Mouse (Mus musculus) brown adipose tissue, adult 24 weeks (tissue): ENCODE data around the gene Unk. TPM values are rescaled to one million over a fixed set of nuclear protein-coding genes. Genes with fewer than 3 reads are reported as not detected.
"Not testable (repeated sequence)": the region's sequence is repeated elsewhere in the genome, so short reads cannot be mapped to it uniquely, and the experiment has no call there.

Experiments
- H3K27ac ChIP-seq: fragments of 200-500 bp; replicated peaks from 2 replicates; pipeline ENCODE4 v1.5.1; 2012; ENCODE audit warnings: low read depth, mild to moderate bottlenecking, low read length
- H3K4me1 ChIP-seq: fragments of 200-500 bp; 2 replicates; pipeline ENCODE4 v1.6.1; 2012; ENCODE audit warnings: low read length, mixed read lengths; ENCODE audit not compliant: control insufficient read depth, insufficient read depth, insufficient read length
- H3K4me3 ChIP-seq: fragments of 200-500 bp; 2 replicates; pipeline ENCODE4 v1.5.1; 2012; ENCODE audit warnings: low read depth, mild to moderate bottlenecking, low read length, moderate library complexity; ENCODE audit not compliant: insufficient read depth
- polyA plus RNA-seq: library from polyadenylated mRNA; stranded (reverse); fragments of >200 nt; gene quantifications from 2 replicates; pipeline ENCODE4 v1.2.4, GENCODE M21; 2012; ENCODE audit not compliant: missing spikeins, insufficient read depth, insufficient read length

The Unk gene
- polyA plus RNA-seq, 1 experiment: 2.9 TPM

DNA sequence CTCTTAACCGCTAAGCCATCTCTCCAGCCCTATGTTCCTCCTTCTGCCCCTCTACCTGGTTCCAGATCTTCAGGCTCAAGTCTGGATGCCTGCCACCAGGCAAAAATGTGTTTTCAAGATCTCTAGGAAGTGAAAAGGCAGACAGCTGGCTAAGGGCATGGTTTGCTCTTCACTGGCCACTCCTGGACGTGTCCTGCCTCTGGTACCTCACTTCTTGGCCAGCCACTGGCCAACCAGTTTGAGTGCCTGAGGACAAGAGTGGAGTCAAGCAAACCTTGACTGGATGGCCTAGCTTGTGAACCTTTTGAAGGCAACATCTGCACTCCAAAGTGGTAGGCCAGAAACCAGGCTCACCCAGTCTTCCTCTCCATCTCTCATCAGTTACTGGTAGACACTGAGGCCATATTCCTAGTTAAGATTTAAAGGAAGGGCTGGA, 10.1 kb upstream of the Unk start:
- H3K4me1 ChIP-seq: no peaks in the 10 kb centered on the region
- H3K27ac ChIP-seq: no peak overlapping the region
- H3K4me3 ChIP-seq: no peak overlapping the region

GRCm38 (mm10) chr11:116020519-116020922, 9.6 kb upstream of the Unk start:
- Histone ChIP-seq H3K4me3 (no peak overlapping the region), H3K4me1 (no peaks in the 10 kb centered on the region), H3K27ac (no peak overlapping the region)

- no peak overlapping the region for H3K4me3 ChIP-seq
- no peaks in the 10 kb centered on the region for H3K4me1 ChIP-seq
- H3K27ac ChIP-seq: no peak overlapping the region
These were observed 8.5 kb upstream of the Unk start for GRCm38 (mm10) chr11:116021328-116022220.

DNA sequence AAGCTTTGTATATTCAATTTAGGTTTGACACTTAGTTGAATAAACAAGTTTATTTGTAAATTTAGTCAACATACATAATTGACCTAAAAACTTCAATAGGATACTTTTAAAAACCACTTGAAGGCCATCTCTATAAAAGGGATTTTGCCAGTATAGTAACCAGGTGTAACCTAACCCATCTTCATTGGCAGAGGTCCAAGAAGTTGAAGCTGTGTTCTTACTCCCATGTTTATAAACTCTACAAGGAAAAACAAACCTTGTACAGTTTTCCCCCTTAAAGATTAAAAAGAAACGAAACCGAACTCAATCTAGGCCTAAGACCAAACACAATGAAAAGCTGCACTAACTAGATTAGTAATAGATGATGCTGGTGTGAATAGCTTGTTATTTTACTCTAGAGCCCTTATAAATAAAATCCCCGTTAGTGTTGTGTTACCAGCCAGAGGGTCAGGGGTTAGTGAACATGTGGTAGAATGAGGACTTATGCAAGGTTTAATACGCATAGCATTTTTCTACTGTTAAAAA, 7.8 kb upstream of the Unk start:
- H3K4me3 ChIP-seq: no peak overlapping the region
- H3K27ac ChIP-seq: no peak overlapping the region
- H3K4me1 ChIP-seq: no peaks in the 10 kb centered on the region

GRCm38 (mm10) chr11:116023074-116023770, 6.9 kb upstream of the Unk start:
- not testable (repeated sequence) for H3K4me1 ChIP-seq
- Histone ChIP-seq H3K27ac (peak overlapping the region; percentile 93), H3K4me3 (peak overlapping the region; percentile 81)

DNA sequence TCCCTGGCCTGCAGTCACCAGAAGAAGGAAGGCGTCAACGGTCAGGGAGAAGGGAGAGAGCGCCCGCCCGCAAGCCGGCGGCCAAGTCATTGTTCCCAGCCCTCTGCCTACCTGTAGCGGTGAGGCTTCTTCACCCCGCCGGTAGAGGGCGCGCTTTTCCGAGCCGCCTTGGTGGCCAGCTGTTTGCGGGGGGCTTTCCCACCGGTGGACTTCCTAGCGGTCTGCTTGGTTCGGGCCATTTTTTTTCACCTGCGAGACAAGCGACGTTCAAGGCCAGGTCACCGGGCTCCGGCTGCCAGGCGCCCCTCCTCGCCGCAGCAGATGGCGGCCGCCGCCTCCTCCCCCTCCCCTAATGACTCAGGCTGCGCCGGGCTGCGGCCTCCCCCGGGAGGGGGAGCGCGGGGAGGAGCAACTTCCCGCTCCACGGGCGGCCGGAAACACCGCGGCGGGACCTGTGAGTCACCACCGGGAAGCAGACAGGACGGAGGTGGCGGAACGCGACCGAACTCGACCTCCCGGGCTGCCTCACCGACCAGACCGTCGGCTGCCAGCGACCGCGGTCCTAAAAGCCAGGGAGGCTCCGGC, 6.3 kb upstream of the Unk start:
- Histone ChIP-seq H3K27ac (peak overlapping the region; percentile 93), H3K4me1 (no peaks in the 10 kb centered on the region), H3K4me3 (peak overlapping the region; percentile 81)

DNA sequence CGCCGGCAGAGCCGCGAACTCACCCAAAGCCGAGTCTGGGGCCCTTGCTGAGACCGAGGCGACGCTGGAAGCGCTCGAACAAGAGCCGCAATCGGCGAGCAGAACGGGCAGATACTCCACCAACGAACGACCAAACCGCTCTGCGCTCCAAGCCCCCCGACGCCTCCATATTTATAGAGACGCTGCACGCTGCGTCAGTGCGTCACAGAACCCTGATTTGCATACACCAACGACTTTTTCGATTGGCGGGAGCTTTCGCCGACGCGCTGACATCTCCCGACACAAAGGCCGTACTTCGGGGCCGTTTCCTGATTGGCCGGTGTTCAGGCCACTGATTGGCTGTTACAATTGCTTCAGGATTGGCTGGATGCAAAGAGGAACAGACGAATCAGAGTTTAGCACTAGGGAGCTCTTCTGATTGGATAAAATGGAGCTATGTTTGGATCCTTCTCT, 5.7 kb upstream of the Unk start:
- H3K4me1 ChIP-seq: no peaks in the 10 kb centered on the region
- H3K27ac ChIP-seq: peak overlapping the region; percentile 93
- peak overlapping the region; percentile 81 for H3K4me3 ChIP-seq

DNA sequence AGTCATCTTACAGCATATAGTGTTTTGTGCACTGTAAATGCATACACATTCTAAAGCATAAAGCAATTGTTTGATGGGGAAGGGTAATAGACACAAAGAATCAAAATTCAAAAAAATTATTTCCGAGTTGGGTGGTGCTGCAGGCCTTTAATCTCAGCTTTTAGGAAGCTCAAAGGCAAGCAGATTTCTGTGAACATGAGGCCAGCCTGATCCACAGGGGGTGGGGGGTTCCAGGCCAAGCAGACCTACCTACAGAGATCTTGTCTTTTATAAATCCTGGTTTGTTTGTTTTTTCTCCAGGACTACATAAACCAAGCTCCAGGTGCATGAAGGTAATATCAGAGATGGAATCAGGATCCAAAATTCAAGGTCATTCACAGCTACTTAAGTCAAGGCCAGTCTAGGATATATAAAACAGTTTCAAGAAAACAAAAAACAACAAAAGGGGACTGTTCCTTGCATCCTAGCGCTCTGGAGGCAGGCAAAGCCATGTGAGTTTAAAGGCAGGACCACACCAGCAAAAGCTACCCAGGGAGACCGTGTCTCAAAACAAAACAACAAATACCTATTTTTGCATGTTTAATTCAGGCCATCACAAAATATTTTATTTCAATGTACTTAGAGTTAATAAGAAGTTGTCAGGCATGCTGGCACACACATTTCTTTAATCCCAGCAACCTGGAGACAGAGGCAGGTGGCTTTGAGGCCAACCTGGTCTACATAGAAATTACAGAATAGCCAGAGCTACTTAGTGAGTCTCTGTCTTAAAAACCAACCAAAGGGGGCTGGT, 4.9 kb upstream of the Unk start:
- no peak overlapping the region for H3K4me3 ChIP-seq
- no peaks in the 10 kb centered on the region for H3K4me1 ChIP-seq
- H3K27ac ChIP-seq: no peak overlapping the region

DNA sequence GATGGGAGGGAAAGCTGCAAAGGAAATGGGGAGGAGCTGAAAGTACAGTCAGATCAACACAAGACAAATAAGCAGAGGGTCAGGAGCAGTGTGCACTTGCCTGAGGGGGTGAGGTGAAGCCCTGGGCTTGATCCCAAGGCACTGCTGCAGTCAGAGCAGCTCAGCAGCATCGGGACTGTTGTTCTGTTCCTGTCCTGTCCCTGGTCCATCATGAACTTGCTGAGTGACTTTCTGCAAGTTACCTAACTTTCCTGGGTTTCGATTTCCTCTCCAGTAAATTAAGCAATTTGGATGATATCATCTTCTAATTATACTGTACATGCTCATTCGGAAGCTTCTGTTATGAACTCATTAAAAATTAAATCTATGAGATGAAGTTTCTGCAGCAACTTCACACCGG, 2.4 kb upstream of the Unk start, which contains the start of gene H3f3b:
Gene H3f3b, minus strand, starts transcription at position 207 of the 400 bp plus-strand sequence.
- H3K4me1 ChIP-seq: peaks cover 3% of the 10 kb centered on the region; the same call in 1 of the 2 replicates
- H3K27ac ChIP-seq: 0 out of 2 replicates have a peak within 1 kb of the TSS, but pooled peaks have one; percentile 61
- H3K4me3 ChIP-seq: no peak within 1 kb of the TSS

- no peak overlapping the region for H3K4me3 ChIP-seq
- peaks cover 3% of the 10 kb centered on the region; the same call in 1 of the 2 replicates for H3K4me1 ChIP-seq
- no peak overlapping the region for H3K27ac ChIP-seq
These were observed 1.8 kb upstream of the Unk start for GRCm38 (mm10) chr11:116028177-116028865.

GRCm38 (mm10) chr11:116029086-116029865, 846 bp upstream of the Unk start:
- Histone ChIP-seq H3K4me3 (no peak overlapping the region), H3K27ac (no peak overlapping the region), H3K4me1 (peaks cover 3% of the 10 kb centered on the region; the same call in 1 of the 2 replicates)

GRCm38 (mm10) chr11:116030898-116031845, 1.1 kb downstream of the Unk start:
- peak overlapping the region; percentile 72 for H3K4me3 ChIP-seq
- H3K27ac ChIP-seq: peak overlapping the region; percentile 93
- peaks cover 3% of the 10 kb centered on the region; the same call in 1 of the 2 replicates for H3K4me1 ChIP-seq
